Mouse (Mus musculus) cerebellum, adult 8-10 months (tissue): ENCODE measurements around the gene 1700123L14Rik.
"Not testable (repeated sequence)": the region's sequence is repeated elsewhere in the genome, so short reads cannot be mapped to it uniquely, and the experiment has no call there.

Experiments used
- DNase-seq: peaks from one replicate; pipeline ENCODE4 v3.0.0; 2022

1700123L14Rik gene

GRCm38 (mm10) chr6:96165818-96166379, at the start of gene 1700123L14Rik:
Gene 1700123L14Rik, minus strand, starts transcription at chr6:96166243.
- DNase-seq, result no peak

DNA sequence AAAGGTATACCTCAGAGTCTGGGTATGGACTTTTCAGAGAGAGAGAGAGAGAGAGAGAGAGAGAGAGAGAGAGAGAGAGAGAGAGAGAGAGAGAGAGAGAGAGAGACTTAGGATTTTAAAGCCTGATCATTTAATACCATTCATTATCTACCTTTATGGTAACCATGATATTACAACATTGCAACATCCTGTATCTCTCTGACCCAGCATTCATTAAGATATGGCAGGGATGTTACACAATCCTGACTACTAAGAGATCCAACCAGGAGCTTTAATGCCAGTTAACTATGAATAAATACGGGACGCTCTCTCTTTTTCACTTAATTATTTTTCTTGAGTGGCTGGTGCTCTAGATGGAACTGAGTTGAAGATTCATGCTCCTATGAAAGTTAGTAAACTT, 39.4 kb upstream of the 1700123L14Rik start:
- DNase-seq, result no peak

DNA sequence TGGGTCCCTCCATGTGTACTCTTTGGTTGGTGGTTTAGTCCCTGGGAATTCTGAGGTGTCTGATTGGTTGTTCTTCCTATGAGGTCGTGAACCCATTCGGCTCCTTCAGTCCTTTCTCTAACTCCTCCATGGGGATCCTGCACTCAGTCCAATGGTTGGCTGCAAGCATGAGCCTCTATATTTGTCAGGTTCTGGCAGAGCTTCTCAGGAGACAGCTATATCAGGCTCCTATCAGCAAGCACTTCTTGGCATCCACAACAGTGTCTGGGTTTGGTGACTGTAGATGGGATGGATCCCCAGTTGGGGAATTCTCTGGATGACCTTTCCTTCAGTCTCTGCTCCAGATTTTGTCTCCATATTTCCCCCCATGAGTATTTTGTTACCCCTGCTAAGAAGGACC, 32.9 kb upstream of the 1700123L14Rik start:
- not testable (repeated sequence) for DNase-seq

DNA sequence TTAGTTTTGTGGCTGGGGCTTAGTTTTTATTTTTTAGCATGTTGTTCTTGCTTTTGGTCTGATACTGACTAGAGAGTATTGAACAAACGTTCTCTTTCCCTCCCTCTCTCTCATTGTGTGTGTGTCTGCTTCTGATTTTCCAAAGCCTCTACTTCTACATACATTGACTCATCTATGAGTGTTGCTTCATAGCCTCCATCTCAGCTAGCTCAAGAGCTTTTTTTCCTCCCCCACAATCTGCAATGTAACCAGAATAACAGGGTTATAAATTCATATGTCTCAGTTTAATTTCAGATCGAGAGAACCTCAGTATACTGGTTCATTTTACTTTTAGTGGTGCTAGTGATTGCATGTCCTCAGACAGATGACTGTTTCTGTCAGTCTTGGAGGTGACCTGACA, 20.5 kb upstream of the 1700123L14Rik start:
- no peak for DNase-seq

DNA sequence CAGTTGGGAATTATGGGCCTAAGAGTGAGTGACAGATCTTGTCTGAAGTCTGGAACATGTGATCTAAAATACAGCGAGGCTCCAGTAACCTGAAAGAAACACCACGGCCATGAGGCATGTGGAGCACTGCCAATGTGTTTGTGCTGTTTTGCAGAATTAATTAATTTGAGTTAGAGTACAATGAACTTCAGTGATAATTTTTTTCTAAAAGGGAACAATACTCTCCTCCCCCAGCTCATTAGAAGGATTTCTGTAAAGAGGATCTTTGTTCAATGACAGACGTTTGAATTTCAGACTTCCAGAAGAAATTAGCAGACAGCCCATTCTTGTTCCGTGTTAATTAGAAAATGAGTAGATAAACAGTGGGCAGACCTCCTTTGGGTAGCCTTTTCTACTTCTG, 17.3 kb upstream of the 1700123L14Rik start:
- DNase-seq, result no peak

DNA sequence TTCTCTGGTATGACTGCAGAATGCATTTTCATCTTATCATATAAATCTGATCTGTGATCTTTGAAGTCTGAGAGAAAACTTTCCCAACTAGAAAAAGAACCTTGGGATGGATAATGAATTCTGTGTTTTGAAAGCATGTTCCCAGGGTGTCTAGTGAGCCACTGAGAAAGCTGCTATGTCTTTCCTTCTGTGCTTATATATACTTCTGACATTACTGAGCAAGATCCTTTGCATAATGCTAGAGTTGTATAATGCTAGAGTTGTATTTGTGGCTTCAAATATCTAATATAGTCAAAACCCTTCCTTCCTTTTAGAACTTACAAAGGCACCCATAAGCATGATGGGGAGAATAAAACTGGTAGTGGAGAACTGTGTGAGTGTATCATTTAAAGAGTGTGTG, 12.5 kb upstream of the 1700123L14Rik start:
- DNase-seq, result no peak

DNA sequence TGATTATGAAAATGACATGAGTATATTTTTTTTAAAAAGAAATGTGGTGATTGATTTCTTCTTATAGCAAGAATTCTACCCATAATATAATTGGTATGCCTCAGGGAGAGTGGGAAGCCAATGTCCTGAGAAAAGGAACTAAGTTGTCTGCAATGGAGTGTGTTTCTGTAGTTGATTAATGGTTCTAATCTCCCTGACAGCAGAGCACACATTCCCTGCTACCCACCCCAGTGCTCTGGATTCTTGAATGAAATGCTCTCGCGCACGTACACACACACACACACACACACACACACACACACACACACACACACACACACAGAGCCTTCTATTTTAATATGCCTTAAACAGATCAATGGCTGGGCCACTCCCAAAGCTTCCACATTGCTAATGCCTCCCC, 7.6 kb upstream of the 1700123L14Rik start:
- no peak for DNase-seq

GRCm38 (mm10) chr6:96167031-96167430, 988 bp upstream of the 1700123L14Rik start:
- DNase-seq, result no peak

DNA sequence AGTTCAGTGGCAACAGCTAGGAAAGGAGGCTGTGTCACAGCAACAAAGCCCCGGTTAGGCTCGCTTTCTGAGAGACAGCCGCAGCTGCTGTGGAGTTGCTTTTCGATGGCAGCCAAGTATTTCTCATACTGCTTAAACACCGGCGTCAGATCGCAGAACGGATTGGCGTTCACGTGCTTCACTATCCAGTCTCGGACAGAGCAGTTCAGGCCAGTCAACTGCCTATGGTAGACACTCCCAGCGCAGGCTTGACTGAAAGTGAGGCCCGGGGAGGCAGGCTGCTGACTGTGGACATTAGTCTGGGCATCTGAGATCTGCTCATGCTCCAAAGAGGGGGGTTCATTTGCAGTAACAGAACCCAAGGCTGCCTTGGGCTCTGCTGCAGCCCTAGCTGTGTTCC, 640 bp downstream of the 1700123L14Rik start:
- no peak for DNase-seq

- no peak for DNase-seq
Measured at GRCm38 (mm10) chr6:96143326-96143725, 22.7 kb downstream of the 1700123L14Rik start.

- no peak for DNase-seq
Measured at GRCm38 (mm10) chr6:96116534-96117272, 49.3 kb downstream of the 1700123L14Rik start.

DNA sequence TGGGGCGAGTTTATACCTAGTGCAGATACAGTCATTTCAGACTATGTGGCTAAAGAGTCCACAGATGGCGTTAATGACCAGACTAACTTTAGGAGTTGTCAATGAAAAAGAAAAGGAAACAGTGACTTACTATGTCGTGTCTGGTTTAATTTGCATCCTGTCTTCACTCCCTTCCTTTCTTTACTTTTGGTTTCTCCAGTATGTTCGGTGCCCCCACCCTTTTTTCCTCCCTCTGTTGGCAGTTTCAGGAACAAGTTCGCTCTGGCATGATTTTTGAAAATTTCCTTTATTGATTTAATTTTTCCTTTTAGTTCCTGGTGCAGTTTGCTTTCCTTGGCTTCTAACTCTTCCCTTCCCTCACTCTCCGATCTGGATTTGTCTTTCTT, 49.9 kb downstream of the 1700123L14Rik start:
- no peak for DNase-seq
